Mouse (Mus musculus) kidney, postnatal 0 days (tissue): ENCODE data around the gene Rassf2. TPM values are rescaled to one million over a fixed set of nuclear protein-coding genes. Genes with fewer than 3 reads are reported as not detected.

Experiments
- ATAC-seq: fragments of 200-750 bp; cut with Nextera tagmentation; replicated peaks from 2 replicates; pipeline ENCODE4 v1.8.0; 2017; ENCODE audit warnings: low read depth, moderate number of reproducible peaks, moderate TSS enrichment, moderate library complexity; ENCODE audit not compliant: low FRiP score
- DNase-seq: peaks from one replicate; pipeline ENCODE4 v3.0.0-alpha.2; 2016; ENCODE audit warnings: low spot score
- H3K27ac ChIP-seq: fragments of 300-500 bp; sonication (generic); 2 replicates; pipeline ENCODE4 v1.5.1; 2014; ENCODE audit warnings: mild to moderate bottlenecking
- H3K27me3 ChIP-seq: fragments of 300-500 bp; sonication (generic); 2 replicates; pipeline ENCODE4 v1.6.1; 2014; ENCODE audit warnings: low read length, mixed read lengths; ENCODE audit not compliant: insufficient read depth
- H3K36me3 ChIP-seq: fragments of 300-500 bp; sonication (generic); 2 replicates; pipeline ENCODE4 v1.6.1; 2014; ENCODE audit warnings: low read length, mixed read lengths; ENCODE audit not compliant: insufficient read depth
- H3K4me1 ChIP-seq: fragments of 300-500 bp; sonication (generic); replicated peaks from 2 replicates; pipeline ENCODE4 v1.6.1; 2014; ENCODE audit warnings: antibody characterized with exemption, low read length, mixed read lengths; ENCODE audit not compliant: insufficient read depth
- H3K4me2 ChIP-seq: fragments of 300-500 bp; sonication (generic); 2 replicates; pipeline ENCODE4 v1.6.1; 2014; ENCODE audit warnings: mild to moderate bottlenecking, low read length, moderate library complexity, mixed read lengths
- H3K4me3 ChIP-seq: fragments of 300-500 bp; sonication (generic); replicated peaks from 2 replicates; pipeline ENCODE4 v1.5.1; 2014; ENCODE audit warnings: low read depth, low read length
- H3K9ac ChIP-seq: fragments of 300-500 bp; sonication (generic); 2 replicates; pipeline ENCODE4 v1.6.1; 2014; ENCODE audit warnings: low read depth, low read length
- H3K9me3 ChIP-seq: fragments of 300-500 bp; sonication (generic); replicated peaks from 2 replicates; pipeline ENCODE4 v1.6.1; 2016; ENCODE audit warnings: low read length, inconsistent platforms, mixed read lengths
- CTCF ChIP-seq: IDR thresholded peaks from 2 replicates; pipeline ENCODE4 v1.5.1; 2016; ENCODE audit warnings: antibody characterized with exemption, low read depth, mild to moderate bottlenecking, moderate library complexity
- WGBS: fragments of 180-500 bp; shearing (Covaris S2); extraction: QIAGEN DNeasy Blood & Tissue Kit; methylation state at CpG from one replicate; pipeline ENCODE4 v1.1.7; 2014; 5-methylcytosine and 5-hydroxymethylcytosine counted together
- polyA plus RNA-seq: library from polyadenylated mRNA; unstranded; fragments of >200 nt; fragmentation: Nextera tagmentation; extraction: Ambion mirVana; gene quantifications from 2 replicates; pipeline ENCODE4 v1.2.1, GENCODE M21; 2015

Rassf2 gene
- polyA plus RNA-seq, 1 experiment from 2014 or later, result 3.0 TPM

DNA sequence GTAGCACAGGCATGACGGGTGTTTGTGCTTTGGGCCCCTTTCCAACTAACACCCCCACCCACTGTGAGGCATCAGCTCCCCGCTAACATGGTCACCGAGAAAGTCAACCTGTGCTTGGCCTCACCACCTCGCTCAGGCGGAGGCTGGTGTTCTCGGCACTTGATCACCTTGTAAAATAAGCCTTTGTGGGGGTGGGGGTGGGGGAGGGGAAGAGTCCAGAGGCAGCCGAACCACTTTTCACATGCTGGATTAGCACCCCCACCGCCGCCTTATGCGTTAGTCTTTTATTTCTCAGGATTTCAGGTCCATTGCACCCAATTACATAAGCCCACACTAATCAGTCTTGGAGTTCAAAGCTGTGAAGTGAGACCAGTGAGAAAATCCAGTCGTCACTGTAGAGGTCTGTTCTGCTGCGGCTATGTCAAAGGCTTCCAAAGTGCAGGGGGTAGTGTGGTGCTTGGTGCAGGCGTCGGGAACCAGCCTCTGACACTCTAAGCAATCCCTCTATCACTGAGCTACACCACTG is 36.4 kb downstream of the Rassf2 start:
- Histone ChIP-seq H3K27ac (no peak overlapping the region; the same call in 1 of the 2 replicates), H3K36me3 (no peaks in the 10 kb centered on the region), H3K9ac (no peak overlapping the region), H3K9me3 (no peaks in the 10 kb centered on the region), H3K4me3 (no peak overlapping the region), H3K4me1 (0 out of 2 replicates have a peak, but pooled peaks cover 11% of the 10 kb centered on the region), H3K4me2 (no peak overlapping the region), H3K27me3 (0 out of 2 replicates have a peak, but pooled peaks cover 3% of the 10 kb centered on the region)
- DNase-seq (peak; percentile 64), ATAC-seq (peak; percentile 85)
- WGBS, result 17% methylated on average over 14 of the region's 14 CpGs
- TF ChIP-seq CTCF, result no peak

DNA sequence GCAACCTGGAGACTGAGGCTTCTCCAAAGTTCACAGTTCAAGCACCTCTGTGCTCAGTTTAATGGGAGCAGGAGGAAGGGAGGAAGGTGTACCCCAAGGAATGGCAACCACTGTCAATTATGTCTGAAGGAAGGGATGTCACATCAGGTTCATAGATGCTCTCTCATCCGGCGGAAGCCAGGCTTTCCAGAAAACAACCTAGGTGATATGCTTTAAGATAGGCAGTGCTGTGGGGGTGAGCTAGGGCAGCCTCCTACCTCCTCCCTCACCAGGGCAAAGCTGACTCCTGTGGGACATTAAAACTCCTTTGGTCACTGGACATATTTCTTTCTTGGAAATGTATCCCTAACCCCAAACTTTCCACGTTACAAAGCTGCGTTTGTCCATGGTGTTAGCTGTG is 36.9 kb downstream of the Rassf2 start:
- ATAC-seq (0 out of 2 replicates have a peak, but pooled peaks have one; percentile 11), DNase-seq (no peak)
- Histone ChIP-seq H3K27ac (no peak overlapping the region; the same call in 1 of the 2 replicates), H3K9me3 (no peaks in the 10 kb centered on the region), H3K4me1 (0 out of 2 replicates have a peak, but pooled peaks cover 11% of the 10 kb centered on the region), H3K9ac (no peak overlapping the region), H3K36me3 (no peaks in the 10 kb centered on the region), H3K4me3 (no peak overlapping the region), H3K4me2 (no peak overlapping the region), H3K27me3 (0 out of 2 replicates have a peak, but pooled peaks cover 3% of the 10 kb centered on the region)
- WGBS, result 49% methylated on average over 4 of the region's 4 CpGs
- no peak for TF ChIP-seq CTCF

DNA sequence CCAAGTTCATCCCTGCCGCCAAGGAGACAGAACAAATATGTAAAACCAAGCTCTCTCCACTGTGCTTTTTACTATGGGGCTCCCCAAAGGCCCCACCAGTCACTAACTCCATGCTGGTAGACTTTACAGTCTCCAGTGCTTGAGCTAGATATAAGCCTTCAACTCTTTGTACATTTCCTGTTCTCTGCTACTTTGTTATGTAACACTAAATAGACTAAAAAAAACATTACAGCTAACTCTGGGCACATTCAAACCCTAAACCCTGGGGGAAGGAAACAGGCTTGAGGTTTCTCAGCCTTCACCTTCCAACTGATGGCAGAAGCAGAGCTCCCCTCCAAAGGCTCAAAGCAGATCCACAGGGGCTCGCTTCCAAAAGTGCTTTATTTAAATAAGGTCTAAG is 37.6 kb downstream of the Rassf2 start:
- 89% methylated on average over 2 of the region's 2 CpGs for WGBS
- DNase-seq (no peak), ATAC-seq (no peak)
- Histone ChIP-seq H3K9me3 (no peaks in the 10 kb centered on the region), H3K27me3 (0 out of 2 replicates have a peak, but pooled peaks cover 3% of the 10 kb centered on the region), H3K4me1 (0 out of 2 replicates have a peak, but pooled peaks cover 11% of the 10 kb centered on the region), H3K4me3 (no peak overlapping the region), H3K36me3 (no peaks in the 10 kb centered on the region), H3K4me2 (no peak overlapping the region), H3K27ac (no peak overlapping the region), H3K9ac (no peak overlapping the region)
- no peak for TF ChIP-seq CTCF

DNA sequence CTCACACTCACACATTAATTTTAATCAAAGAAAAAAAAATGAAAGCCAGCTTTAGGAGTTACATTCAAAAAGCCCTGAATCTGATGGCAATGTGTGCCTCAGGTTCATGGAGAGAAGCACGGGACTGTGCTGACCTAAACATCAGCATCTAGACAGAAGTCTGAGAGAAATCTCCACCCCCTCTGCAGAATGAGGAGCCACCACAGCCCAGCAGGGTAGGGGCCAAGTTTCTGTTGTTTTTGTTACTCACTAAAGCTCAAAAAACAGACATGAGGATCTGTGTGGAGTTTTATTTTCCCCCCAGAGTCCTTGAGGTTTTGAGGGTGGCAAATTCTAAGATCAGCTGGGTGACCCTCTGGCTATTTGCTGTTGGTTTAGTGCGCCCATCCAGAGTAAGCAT is 41.5 kb downstream of the Rassf2 start:
- Histone ChIP-seq H3K4me2 (no peak overlapping the region), H3K27ac (no peak overlapping the region), H3K36me3 (no peaks in the 10 kb centered on the region), H3K4me1 (0 out of 2 replicates have a peak, but pooled peaks cover 3% of the 10 kb centered on the region), H3K27me3 (no peaks in the 10 kb centered on the region), H3K4me3 (no peak overlapping the region), H3K9me3 (no peaks in the 10 kb centered on the region), H3K9ac (no peak overlapping the region)
- TF ChIP-seq CTCF, result no peak
- ATAC-seq, result no peak
- WGBS, result 66% methylated on average over 2 of the region's 2 CpGs
- DNase-seq, result no peak

DNA sequence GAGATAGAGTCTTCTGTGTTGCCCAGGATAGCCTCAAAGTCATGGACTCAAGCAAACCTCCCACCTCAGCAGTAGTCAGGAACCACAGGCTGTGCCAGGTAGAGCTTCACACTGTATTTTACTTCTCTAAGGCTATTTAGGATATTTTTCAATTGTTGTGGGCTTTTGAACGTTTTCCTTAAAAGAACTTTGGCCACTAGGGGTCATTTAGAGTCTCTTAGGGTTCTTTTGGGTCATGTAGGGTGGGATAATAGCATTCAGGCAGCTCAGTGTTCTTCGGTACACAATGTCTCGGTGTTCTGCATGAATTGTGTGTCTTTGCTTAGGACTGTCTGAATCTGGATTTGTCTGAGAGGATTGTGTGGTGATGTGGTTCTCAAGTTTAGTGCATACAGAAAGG is 42.1 kb downstream of the Rassf2 start:
- H3K27me3 ChIP-seq, result no peaks in the 10 kb centered on the region
- H3K27ac ChIP-seq, result no peak overlapping the region
- H3K4me1 ChIP-seq, result no peaks in the 10 kb centered on the region
- no peaks in the 10 kb centered on the region for H3K36me3 ChIP-seq
- no peak overlapping the region for H3K9ac ChIP-seq
- WGBS, result 44% methylated on average over 3 of the region's 3 CpGs
- no peak overlapping the region for H3K4me3 ChIP-seq
- H3K9me3 ChIP-seq, result no peaks in the 10 kb centered on the region
- peak; percentile 25 for DNase-seq
- no peak overlapping the region for H3K4me2 ChIP-seq
- ATAC-seq, result no peak
- peak; percentile 51; the same call in 1 of the 2 replicates for TF ChIP-seq CTCF

DNA sequence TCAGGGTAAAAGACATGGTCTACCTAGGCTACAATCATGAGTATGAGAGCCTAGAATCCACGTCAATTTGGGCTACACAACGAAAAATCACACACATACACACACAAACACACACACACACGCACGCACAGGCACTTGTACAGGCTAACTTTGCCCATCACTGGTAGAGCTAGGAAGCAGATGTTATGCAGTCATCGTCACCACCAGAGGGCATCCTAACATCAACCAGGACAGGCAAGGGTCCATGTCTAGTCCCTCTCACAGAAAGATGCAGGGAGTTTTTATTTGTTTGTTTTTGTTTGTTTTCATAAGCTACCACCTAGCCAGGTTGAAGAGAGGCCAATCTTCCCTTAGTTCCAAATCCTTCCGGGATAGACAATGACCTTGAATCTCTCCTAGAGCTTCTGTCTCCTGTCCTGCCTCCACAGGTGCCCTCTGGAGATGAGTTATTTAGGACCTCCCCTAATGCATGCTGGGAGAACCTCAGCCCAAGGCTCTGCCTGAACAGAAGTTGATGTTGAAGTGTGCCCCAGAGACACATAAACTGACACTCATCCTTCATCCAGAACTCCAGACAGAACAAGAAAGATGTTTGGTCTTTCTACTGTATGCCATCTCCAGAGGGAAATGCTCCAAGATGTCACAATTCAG is 47.4 kb downstream of the Rassf2 start:
- H3K4me2 ChIP-seq, result no peak overlapping the region
- ATAC-seq, result peak; percentile 56
- no peaks in the 10 kb centered on the region for H3K27me3 ChIP-seq
- no peaks in the 10 kb centered on the region for H3K4me1 ChIP-seq
- DNase-seq, result peak; percentile 92
- H3K4me3 ChIP-seq, result no peak overlapping the region
- peak; percentile 99 for TF ChIP-seq CTCF
- no peaks in the 10 kb centered on the region for H3K9me3 ChIP-seq
- H3K9ac ChIP-seq, result no peak overlapping the region
- 18% methylated on average over 6 of the region's 6 CpGs for WGBS
- H3K27ac ChIP-seq, result no peak overlapping the region
- H3K36me3 ChIP-seq, result no peaks in the 10 kb centered on the region
